In genomic region chr17:62685181-62685580, GRCm38 (mm10) we compare ENCODE assay signal across 26 mouse cellular contexts.
DNase-seq lines count a peak whose midpoint lies in the region; ATAC-seq lines count a peak whose summit lies in the region.
"Had no signal": no experiment of that assay in that cellular context is flagged by ENCODE, and none has a peak within 500 bp of the region (broad histone marks: within the 10 kb centered on the region; RNA-seq: fewer than 3 reads in every experiment).

No protein-coding gene starts in this region.

- 51% methylated on average over 6 of the region's 6 CpGs for WGBS in heart, embryonic 11.5 days (ENCODE audit: insufficient replicate concordance)
- 81% methylated on average over 6 of the region's 6 CpGs for WGBS in kidney, embryonic 14.5 days
- 58% methylated on average over 6 of the region's 6 CpGs for WGBS in limb, embryonic 10.5 days

- no peak overlapping the region for H3K4me2 ChIP-seq in heart, embryonic 11.5 days
- no peak overlapping the region for H3K4me2 ChIP-seq in kidney, embryonic 14.5 days (replicated peaks; ENCODE audit: low read depth, low read length)
- H3K4me2 ChIP-seq: forebrain, embryonic 13.5 days; liver, embryonic 11.5 days; stomach, embryonic 15.5 days had no signal

- H3K36me3 ChIP-seq in heart, embryonic 11.5 days (ENCODE audit: control insufficient read depth, insufficient read depth, low read length), result no peaks in the 10 kb centered on the region
- no peaks in the 10 kb centered on the region for H3K36me3 ChIP-seq in kidney, embryonic 14.5 days (ENCODE audit: control insufficient read depth, insufficient read depth, low read length)
- H3K36me3 ChIP-seq in limb, embryonic 10.5 days, result no peaks in the 10 kb centered on the region
- H3K36me3 ChIP-seq: stomach, embryonic 15.5 days had no signal

- no peaks in the 10 kb centered on the region for H3K27me3 ChIP-seq in heart, embryonic 11.5 days (ENCODE audit: control insufficient read depth, insufficient read depth, low read length)
- H3K27me3 ChIP-seq in kidney, embryonic 14.5 days (ENCODE audit: control insufficient read depth, insufficient read depth, low read length), result no peaks in the 10 kb centered on the region
- peaks cover 28% of the 10 kb centered on the region; the same call in 1 of the 2 replicates for H3K27me3 ChIP-seq in limb, embryonic 10.5 days (ENCODE audit: low read depth, poor library complexity, severe bottlenecking)
- H3K27me3 ChIP-seq: CH12.LX; forebrain, embryonic 13.5 days; Patski; stomach, embryonic 15.5 days had no signal

- H3K4me3 ChIP-seq in heart, embryonic 11.5 days (ENCODE audit: low read depth, low read length), result no peak overlapping the region
- no peak overlapping the region for H3K4me3 ChIP-seq in kidney, embryonic 14.5 days (ENCODE audit: low read length)
- no peak overlapping the region for H3K4me3 ChIP-seq in limb, embryonic 10.5 days
- H3K4me3 ChIP-seq: forebrain, embryonic 13.5 days; myocyte; stomach, embryonic 15.5 days had no signal

- peaks cover 10% of the 10 kb centered on the region for H3K4me1 ChIP-seq in heart, embryonic 11.5 days (ENCODE audit: control insufficient read depth, insufficient read depth, low read length)
- H3K4me1 ChIP-seq in kidney, embryonic 14.5 days (ENCODE audit: control insufficient read depth, insufficient read depth, low read length), result peaks cover 2% of the 10 kb centered on the region; the same call in 1 of the 2 replicates
- H3K4me1 ChIP-seq in limb, embryonic 10.5 days, result peaks cover 22% of the 10 kb centered on the region
- H3K4me1 ChIP-seq: stomach, embryonic 15.5 days had no signal

- no peak for ATAC-seq in heart, embryonic 11.5 days (replicated peaks; ENCODE audit: insufficient number of reproducible peaks, low FRiP score, low TSS enrichment)
- ATAC-seq in kidney, embryonic 14.5 days (ENCODE audit: low FRiP score, low TSS enrichment), result no peak
- no peak for ATAC-seq in frontal cortex, adult (ENCODE audit: low TSS enrichment)
- ATAC-seq: forebrain, embryonic 13.5 days; hindbrain, embryonic 16.5 days; intestine, embryonic 16.5 days; Patski had no signal

- no peaks in the 10 kb centered on the region for H3K9me3 ChIP-seq in heart, embryonic 11.5 days (replicated peaks; ENCODE audit: control insufficient read depth, low read length)
- H3K9me3 ChIP-seq in kidney, embryonic 14.5 days (ENCODE audit: control insufficient read depth, low read length), result no peaks in the 10 kb centered on the region
- H3K9me3 ChIP-seq in limb, embryonic 10.5 days (replicated peaks), result no peaks in the 10 kb centered on the region
- H3K9me3 ChIP-seq: forebrain, embryonic 13.5 days; stomach, embryonic 15.5 days had no signal

- no peak overlapping the region for H3K9ac ChIP-seq in heart, embryonic 11.5 days (ENCODE audit: low read depth, low read length)
- no peak overlapping the region for H3K9ac ChIP-seq in kidney, embryonic 14.5 days (ENCODE audit: low read depth, low read length)
- H3K9ac ChIP-seq: forebrain, embryonic 13.5 days; stomach, embryonic 15.5 days had no signal

- H3K27ac ChIP-seq in heart, embryonic 11.5 days (ENCODE audit: low read depth, low read length), result no peak overlapping the region
- H3K27ac ChIP-seq in kidney, embryonic 14.5 days (ENCODE audit: low read depth, low read length), result 0 out of 2 replicates have a peak overlapping the region, but pooled peaks have one; percentile 10
- peak overlapping the region; percentile 54; the same call in 1 of the 2 replicates for H3K27ac ChIP-seq in limb, embryonic 10.5 days
- H3K27ac ChIP-seq: forebrain, embryonic 13.5 days; stomach, embryonic 15.5 days had no signal

- DNase-seq in heart, adult 11 months, result peak; percentile 79
- no peak for DNase-seq in kidney, postnatal 4 days
- DNase-seq in ZHBTc4 (ENCODE audit: low read depth, low spot score), result peak; percentile 62
- DNase-seq in limb, embryonic 10.5 days (ENCODE audit: low spot score), result no peak
- no peak for DNase-seq in thymus, postnatal 25 days
- DNase-seq: adrenal gland, postnatal 36 days; cerebellum, adult 18-20 months; cerebellum, postnatal 36 days; gastrocnemius, postnatal 14 days; heart, postnatal 4 days; lung, adult 18-20 months; lung, postnatal 14 days; midbrain, embryonic 14.5 days; right cerebral cortex, postnatal 25 days; thymus, adult 18-20 months had no signal

Comparison
In these comparisons a context has a peak if more than half of its experiments do, and no peak if none do; other contexts are left out.
1. DNase-seq: peak in heart, adult 11 months (single experiment) and ZHBTc4 (single experiment); none in kidney, postnatal 4 days (0 of 2), limb, embryonic 10.5 days (single experiment) and thymus, postnatal 25 days (single experiment).